Mouse (Mus musculus) cerebellum, adult 2 months (tissue): Measurements from ENCODE around the gene 1700011M02Rik.

ENCODE experiments used
- CTCF ChIP-seq: fragments of 200-500 bp; IDR thresholded peaks from 2 replicates; pipeline ENCODE4 v1.5.1; 2011; ENCODE audit warnings: low read depth, mild to moderate bottlenecking, control low read depth, low read length, moderate library complexity, borderline replicate concordance; ENCODE audit not compliant: insufficient read depth
- POLR2A ChIP-seq: fragments of 200-500 bp; IDR thresholded peaks from 2 replicates; pipeline ENCODE4 v1.6.1; 2011; ENCODE audit warnings: low read length, control low read depth, borderline replicate concordance; ENCODE audit not compliant: insufficient read depth

GRCm38 (mm10) chrX:102934395-102934764, 25.7 kb downstream of the 1700011M02Rik start:
- TF ChIP-seq CTCF (no peak), POLR2A (no peak)
